In the genomic region with DNA sequence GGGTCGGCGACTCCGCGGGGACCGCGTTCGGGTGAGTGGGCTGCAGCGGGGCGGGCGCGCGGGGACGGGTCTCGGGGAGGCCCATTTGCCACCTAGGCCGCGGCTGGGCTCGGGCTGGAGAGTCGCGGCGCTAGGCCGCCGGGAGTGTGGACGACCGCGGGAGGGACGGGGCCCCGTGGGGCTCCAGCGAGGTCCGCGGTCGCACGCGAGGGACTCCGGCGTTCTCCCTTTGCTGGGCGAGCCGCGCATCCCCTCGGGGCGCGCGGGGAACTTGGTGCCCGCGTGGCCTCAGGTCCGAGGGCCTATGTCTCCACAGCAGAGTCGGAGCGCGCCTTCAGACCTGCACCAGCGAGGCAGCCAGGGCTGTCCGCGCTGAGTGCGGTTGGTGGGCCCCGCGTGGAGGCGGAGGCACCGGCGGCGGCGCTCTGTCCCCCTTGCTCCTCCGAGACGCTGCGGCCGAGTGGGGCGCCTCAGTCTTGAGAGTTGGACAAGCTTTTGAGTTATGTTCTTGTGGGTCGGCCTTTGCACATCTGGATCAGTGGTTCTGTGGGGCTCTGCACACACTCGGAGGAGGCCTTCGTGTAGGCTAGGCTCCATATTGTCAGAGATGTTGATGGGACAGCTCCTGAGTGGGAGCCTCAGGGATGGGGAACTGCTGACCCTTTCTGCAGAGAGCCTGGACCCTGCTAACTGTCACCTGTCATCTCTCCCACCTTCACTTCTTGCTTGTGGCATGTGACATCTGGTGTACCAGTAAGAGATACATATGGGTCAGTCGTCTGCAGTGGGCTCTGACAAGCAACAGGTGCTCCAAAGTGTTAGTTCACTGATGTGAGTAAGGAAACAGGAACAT, we compare ENCODE assay signal across 1 mouse cellular context.
TF ChIP-seq lines count a peak whose summit lies in the region.

No protein-coding gene starts in this region.

TF ChIP-seq in CH12.LX, 34 proteins besides CTCF, POLR2A, EP300 and RAD21:
- TF ChIP-seq UBTF (IDR thresholded peaks at IDR 0.05; ENCODE audit: low read depth, low read length) (no peak; the same call in 1 of the 2 replicates), ZMIZ1 (IDR thresholded peaks at IDR 0.05; ENCODE audit: low read depth, low read length) (no peak)
